Mouse (Mus musculus): Measurements from ENCODE around the gene Tpst2. TPM values are rescaled to one million over a fixed set of nuclear protein-coding genes. Genes with fewer than 3 reads are reported as not detected.

Gene Tpst2
- polyA plus RNA-seq, 1 experiment from 2014 or later, result 31.2 TPM

DNA sequence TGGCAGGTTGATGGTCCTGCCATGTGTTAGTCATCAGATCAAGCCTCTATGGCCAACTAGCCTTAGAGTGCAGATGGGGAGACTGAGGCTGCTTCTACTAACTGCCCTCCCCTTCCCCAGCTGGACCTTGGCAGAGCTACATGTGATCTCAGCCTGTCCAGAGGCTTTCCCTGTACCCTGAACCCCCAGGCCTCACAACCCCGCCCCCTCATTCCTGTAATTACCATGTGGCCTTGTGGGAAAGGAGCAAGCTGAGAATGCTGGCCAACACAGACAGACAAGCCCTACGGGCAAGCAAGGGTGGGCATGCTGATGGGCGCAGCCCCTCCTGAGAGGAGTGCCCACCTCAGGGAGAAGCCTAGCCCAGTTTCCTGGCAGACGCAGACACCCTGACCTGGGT is 18.2 kb downstream of the Tpst2 start:
- no peaks in the 10 kb centered on the region for H3K36me3 ChIP-seq (ENCODE audit: control insufficient read depth, insufficient read depth, low read length)
- no peak overlapping the region for H3K4me3 ChIP-seq (ENCODE audit: low read depth, low read length)
- peaks cover 23% of the 10 kb centered on the region; the same call in 1 of the 2 replicates for H3K4me1 ChIP-seq (ENCODE audit: control insufficient read depth, insufficient read depth, low read length)
- H3K27me3 ChIP-seq (ENCODE audit: control insufficient read depth, insufficient read depth, low read length), result no peaks in the 10 kb centered on the region
- no peak overlapping the region for H3K4me2 ChIP-seq
- no peaks in the 10 kb centered on the region for H3K9me3 ChIP-seq (replicated peaks; ENCODE audit: control insufficient read depth, low read length)
- 81% methylated on average over 4 of the region's 4 CpGs for WGBS (ENCODE audit: insufficient replicate concordance)
- ATAC-seq (replicated peaks; ENCODE audit: insufficient number of reproducible peaks, low FRiP score, low TSS enrichment), result no peak
- no peak overlapping the region for H3K9ac ChIP-seq (ENCODE audit: low read depth, low read length)
- H3K27ac ChIP-seq (ENCODE audit: low read depth, low read length), result no peak overlapping the region

DNA sequence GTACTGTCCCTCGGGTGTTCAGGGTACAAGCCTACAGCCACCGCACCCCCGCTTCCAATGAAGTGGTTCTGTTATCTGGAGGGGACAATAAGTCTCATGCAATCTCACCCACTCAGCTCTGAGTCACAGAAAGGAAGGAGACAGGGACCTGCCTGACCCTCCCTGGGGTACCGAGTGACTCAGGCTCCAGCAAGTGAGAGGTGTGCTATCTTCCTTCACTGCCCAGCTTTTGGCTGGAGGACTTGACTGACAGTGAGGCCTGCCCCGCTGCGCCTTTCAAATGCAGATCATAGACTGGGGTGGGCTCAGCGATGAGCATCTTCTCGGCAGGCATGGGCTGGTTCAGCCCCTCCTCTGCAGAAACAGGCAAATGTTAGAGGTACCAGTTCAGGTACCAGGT is 18.7 kb downstream of the Tpst2 start:
- 41% methylated on average over 8 of the region's 8 CpGs for WGBS (ENCODE audit: insufficient replicate concordance)
- no peaks in the 10 kb centered on the region for H3K27me3 ChIP-seq (ENCODE audit: control insufficient read depth, insufficient read depth, low read length)
- H3K4me3 ChIP-seq (ENCODE audit: low read depth, low read length), result no peak overlapping the region
- H3K9ac ChIP-seq (ENCODE audit: low read depth, low read length), result no peak overlapping the region
- H3K36me3 ChIP-seq (ENCODE audit: control insufficient read depth, insufficient read depth, low read length), result no peaks in the 10 kb centered on the region
- no peak for ATAC-seq (replicated peaks; ENCODE audit: insufficient number of reproducible peaks, low FRiP score, low TSS enrichment)
- peaks cover 27% of the 10 kb centered on the region; the same call in 1 of the 2 replicates for H3K4me1 ChIP-seq (ENCODE audit: control insufficient read depth, insufficient read depth, low read length)
- H3K4me2 ChIP-seq, result no peak overlapping the region
- no peak overlapping the region for H3K27ac ChIP-seq (ENCODE audit: low read depth, low read length)
- H3K9me3 ChIP-seq (replicated peaks; ENCODE audit: control insufficient read depth, low read length), result no peaks in the 10 kb centered on the region

DNA sequence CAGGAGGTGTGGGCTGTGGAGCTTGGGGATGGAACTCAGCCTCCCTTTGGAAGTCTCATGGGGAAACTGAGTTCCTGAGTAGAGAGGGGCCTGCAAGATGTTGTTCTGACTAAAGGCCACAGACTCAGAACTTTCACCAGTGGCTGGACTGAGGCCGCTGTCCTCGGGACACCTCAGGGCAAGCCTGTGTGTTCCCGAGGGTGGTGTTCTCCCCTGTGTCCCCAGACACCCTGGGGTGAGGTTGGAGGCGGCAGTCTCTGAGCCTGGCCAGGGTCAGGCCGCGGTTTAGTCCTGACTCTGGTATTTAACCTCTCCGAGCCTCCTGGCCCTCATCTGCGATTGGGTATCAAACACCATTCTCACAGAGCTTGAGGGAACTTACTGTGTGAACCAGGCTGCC is 19.1 kb downstream of the Tpst2 start:
- Histone ChIP-seq H3K4me1 (ENCODE audit: control insufficient read depth, insufficient read depth, low read length) (peaks cover 27% of the 10 kb centered on the region; the same call in 1 of the 2 replicates), H3K36me3 (ENCODE audit: control insufficient read depth, insufficient read depth, low read length) (no peaks in the 10 kb centered on the region), H3K4me2 (no peak overlapping the region), H3K9me3 (replicated peaks; ENCODE audit: control insufficient read depth, low read length) (no peaks in the 10 kb centered on the region), H3K27ac (ENCODE audit: low read depth, low read length) (no peak overlapping the region), H3K4me3 (ENCODE audit: low read depth, low read length) (no peak overlapping the region), H3K27me3 (ENCODE audit: control insufficient read depth, insufficient read depth, low read length) (no peaks in the 10 kb centered on the region), H3K9ac (ENCODE audit: low read depth, low read length) (no peak overlapping the region)
- no peak for ATAC-seq (replicated peaks; ENCODE audit: insufficient number of reproducible peaks, low FRiP score, low TSS enrichment)
- WGBS (ENCODE audit: insufficient replicate concordance), result 63% methylated on average over 8 of the region's 8 CpGs

DNA sequence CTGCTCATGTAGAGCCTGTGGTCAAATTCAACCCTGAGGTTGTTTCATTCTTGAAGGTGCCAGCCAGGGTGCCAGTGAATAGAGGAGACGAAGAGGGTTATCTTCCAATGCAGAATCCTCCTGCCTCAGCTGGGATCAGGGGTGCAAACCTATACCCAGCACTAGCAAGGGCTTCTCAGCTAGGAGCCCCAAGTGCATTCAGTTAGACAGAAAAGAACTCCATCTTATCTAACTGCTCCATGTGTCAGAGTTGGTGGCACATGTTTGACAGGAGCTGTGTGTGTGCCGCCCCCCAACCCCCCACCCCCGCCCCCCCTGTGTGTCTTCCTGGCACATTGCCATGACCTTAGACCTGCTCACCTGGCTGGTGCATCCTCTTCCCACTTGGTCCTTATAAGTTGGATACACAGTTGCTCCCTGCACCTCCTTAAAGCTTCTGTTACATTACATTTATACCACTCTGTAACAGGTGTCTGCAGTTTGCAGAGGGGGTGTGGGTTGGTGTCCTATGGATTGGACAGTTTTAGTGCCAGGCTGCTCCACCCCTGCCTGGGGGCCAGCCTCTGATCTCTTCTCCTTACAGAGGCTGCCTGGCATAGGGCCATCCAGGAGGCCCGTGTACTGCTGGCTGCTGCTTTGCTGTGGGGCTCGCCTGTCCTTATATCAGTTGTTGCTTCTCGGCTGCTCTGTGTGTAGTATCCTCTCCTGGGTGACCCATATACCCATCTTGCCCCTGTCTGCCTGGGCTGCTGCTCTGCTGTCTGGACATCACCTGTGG is 20.1 kb downstream of the Tpst2 start:
- ATAC-seq (replicated peaks; ENCODE audit: insufficient number of reproducible peaks, low FRiP score, low TSS enrichment), result no peak
- Histone ChIP-seq H3K9me3 (replicated peaks; ENCODE audit: control insufficient read depth, low read length) (no peaks in the 10 kb centered on the region), H3K36me3 (ENCODE audit: control insufficient read depth, insufficient read depth, low read length) (no peaks in the 10 kb centered on the region), H3K4me2 (no peak overlapping the region), H3K27me3 (ENCODE audit: control insufficient read depth, insufficient read depth, low read length) (no peaks in the 10 kb centered on the region), H3K9ac (ENCODE audit: low read depth, low read length) (no peak overlapping the region), H3K4me3 (ENCODE audit: low read depth, low read length) (no peak overlapping the region), H3K4me1 (ENCODE audit: control insufficient read depth, insufficient read depth, low read length) (peaks cover 27% of the 10 kb centered on the region; the same call in 1 of the 2 replicates), H3K27ac (ENCODE audit: low read depth, low read length) (no peak overlapping the region)
- 64% methylated on average over 6 of the region's 6 CpGs for WGBS (ENCODE audit: insufficient replicate concordance)

- Histone ChIP-seq H3K27me3 (ENCODE audit: control insufficient read depth, insufficient read depth, low read length) (no peaks in the 10 kb centered on the region), H3K4me3 (ENCODE audit: low read depth, low read length) (no peak overlapping the region), H3K4me1 (ENCODE audit: control insufficient read depth, insufficient read depth, low read length) (peaks cover 27% of the 10 kb centered on the region; the same call in 1 of the 2 replicates), H3K9me3 (replicated peaks; ENCODE audit: control insufficient read depth, low read length) (no peaks in the 10 kb centered on the region), H3K27ac (ENCODE audit: low read depth, low read length) (no peak overlapping the region), H3K4me2 (no peak overlapping the region), H3K36me3 (ENCODE audit: control insufficient read depth, insufficient read depth, low read length) (no peaks in the 10 kb centered on the region), H3K9ac (ENCODE audit: low read depth, low read length) (no peak overlapping the region)
- no peak for ATAC-seq (replicated peaks; ENCODE audit: insufficient number of reproducible peaks, low FRiP score, low TSS enrichment)
- WGBS (ENCODE audit: insufficient replicate concordance), result 59% methylated on average over 2 of the region's 2 CpGs
Observed at GRCm38 (mm10) chr5:112297257-112297656, 20.8 kb downstream of the Tpst2 start.

DNA sequence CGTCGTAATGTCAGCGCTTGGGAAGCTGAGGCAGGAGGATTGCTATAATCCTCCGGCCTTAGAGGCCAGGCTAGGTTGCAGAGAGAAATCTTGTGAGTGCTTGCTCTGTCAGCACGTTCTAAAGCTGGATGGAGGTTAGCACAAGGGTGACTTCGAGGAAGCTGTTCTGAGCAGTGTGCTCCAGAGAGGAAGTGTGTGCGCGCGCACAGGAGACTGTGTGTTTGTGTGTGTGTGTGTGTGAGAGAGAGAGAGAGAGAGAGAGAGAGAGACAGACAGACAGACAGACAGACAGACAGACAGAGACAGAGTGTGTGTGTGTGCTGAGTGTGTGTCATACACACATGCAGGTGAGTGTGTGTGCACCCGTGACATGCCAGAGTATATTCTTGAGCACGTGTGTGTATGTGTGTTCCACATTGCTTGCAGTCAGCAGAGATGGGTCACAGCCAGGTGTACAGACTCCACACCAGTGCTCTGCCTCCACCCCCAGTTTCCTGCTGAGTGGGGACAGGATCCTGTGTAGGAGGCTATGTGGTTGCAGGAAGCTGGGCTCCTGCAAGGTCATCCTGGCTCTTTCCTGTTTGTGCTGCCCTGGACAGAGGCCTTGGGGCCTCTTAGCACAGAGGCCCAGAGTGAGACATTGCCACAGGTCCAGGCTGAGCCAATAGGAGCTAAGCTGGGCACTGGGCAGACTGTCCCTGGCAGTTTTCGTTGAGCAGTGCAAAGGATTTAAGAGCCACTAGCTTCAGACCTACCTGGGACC is 21.9 kb downstream of the Tpst2 start:
- ATAC-seq (replicated peaks; ENCODE audit: insufficient number of reproducible peaks, low FRiP score, low TSS enrichment), result 0 out of 2 replicates have a peak, but pooled peaks have one; percentile 40
- Histone ChIP-seq H3K9me3 (replicated peaks; ENCODE audit: control insufficient read depth, low read length) (no peaks in the 10 kb centered on the region), H3K4me2 (no peak overlapping the region), H3K36me3 (ENCODE audit: control insufficient read depth, insufficient read depth, low read length) (no peaks in the 10 kb centered on the region), H3K4me3 (ENCODE audit: low read depth, low read length) (no peak overlapping the region), H3K4me1 (ENCODE audit: control insufficient read depth, insufficient read depth, low read length) (peaks cover 27% of the 10 kb centered on the region; the same call in 1 of the 2 replicates), H3K27me3 (ENCODE audit: control insufficient read depth, insufficient read depth, low read length) (no peaks in the 10 kb centered on the region), H3K27ac (ENCODE audit: low read depth, low read length) (peak overlapping the region; percentile 59), H3K9ac (ENCODE audit: low read depth, low read length) (no peak overlapping the region)
- 78% methylated on average over 12 of the region's 12 CpGs for WGBS (ENCODE audit: insufficient replicate concordance)

DNA sequence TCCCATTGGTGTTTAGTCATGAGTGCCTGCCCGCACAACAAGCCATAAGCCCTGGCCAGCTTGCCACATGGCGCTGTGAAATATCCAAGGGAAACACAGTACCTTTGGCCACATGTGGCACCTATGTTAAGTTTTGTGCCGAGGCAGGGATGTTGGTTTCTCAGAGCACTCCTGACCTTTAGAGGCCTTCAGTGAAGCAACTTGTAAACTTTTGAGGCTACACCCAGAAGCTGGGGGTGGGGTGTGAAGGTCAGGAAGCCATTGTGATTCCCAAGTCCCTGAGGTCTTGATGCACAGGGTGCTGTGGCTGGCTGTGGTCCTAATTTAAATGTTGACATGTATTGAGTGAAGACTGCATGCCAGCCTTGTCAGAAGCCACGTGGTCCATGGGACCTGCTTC is 22.9 kb downstream of the Tpst2 start:
- H3K27ac ChIP-seq (ENCODE audit: low read depth, low read length), result peak overlapping the region; percentile 59; the same call in 1 of the 2 replicates
- no peaks in the 10 kb centered on the region for H3K9me3 ChIP-seq (replicated peaks; ENCODE audit: control insufficient read depth, low read length)
- H3K4me2 ChIP-seq, result no peak overlapping the region
- no peak for ATAC-seq (replicated peaks; ENCODE audit: insufficient number of reproducible peaks, low FRiP score, low TSS enrichment)
- H3K9ac ChIP-seq (ENCODE audit: low read depth, low read length), result no peak overlapping the region
- 73% methylated on average over 4 of the region's 4 CpGs for WGBS (ENCODE audit: insufficient replicate concordance)
- no peaks in the 10 kb centered on the region for H3K36me3 ChIP-seq (ENCODE audit: control insufficient read depth, insufficient read depth, low read length)
- no peak overlapping the region for H3K4me3 ChIP-seq (ENCODE audit: low read depth, low read length)
- H3K27me3 ChIP-seq (ENCODE audit: control insufficient read depth, insufficient read depth, low read length), result no peaks in the 10 kb centered on the region
- H3K4me1 ChIP-seq (ENCODE audit: control insufficient read depth, insufficient read depth, low read length), result peaks cover 27% of the 10 kb centered on the region; the same call in 1 of the 2 replicates

DNA sequence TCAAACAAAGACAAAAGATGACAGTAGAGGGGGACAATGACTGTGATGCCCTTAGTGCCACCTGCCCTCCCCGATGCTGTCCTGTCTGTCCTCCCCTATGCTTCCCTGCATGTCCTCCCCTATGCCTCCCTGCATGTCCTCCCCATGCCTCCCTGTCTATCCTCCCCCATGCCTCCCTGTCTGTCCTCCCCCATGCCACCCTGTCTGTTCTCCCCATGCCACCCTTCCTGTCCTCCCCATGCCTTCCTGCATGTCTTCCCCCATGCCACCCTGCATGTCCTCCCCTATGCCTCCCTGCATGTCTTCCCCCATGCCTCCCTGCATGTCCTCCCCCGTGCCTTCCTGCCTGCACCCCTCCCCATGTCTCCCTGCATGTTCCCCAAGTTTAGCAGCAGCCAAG is 23.6 kb downstream of the Tpst2 start:
- no peak overlapping the region for H3K27ac ChIP-seq (ENCODE audit: low read depth, low read length)
- WGBS (ENCODE audit: insufficient replicate concordance), result 77% methylated on average over 2 of the region's 2 CpGs
- H3K27me3 ChIP-seq (ENCODE audit: control insufficient read depth, insufficient read depth, low read length), result no peaks in the 10 kb centered on the region
- H3K4me1 ChIP-seq (ENCODE audit: control insufficient read depth, insufficient read depth, low read length), result peaks cover 21% of the 10 kb centered on the region; the same call in 1 of the 2 replicates
- ATAC-seq (replicated peaks; ENCODE audit: insufficient number of reproducible peaks, low FRiP score, low TSS enrichment), result no peak
- H3K36me3 ChIP-seq (ENCODE audit: control insufficient read depth, insufficient read depth, low read length), result no peaks in the 10 kb centered on the region
- no peak overlapping the region for H3K9ac ChIP-seq (ENCODE audit: low read depth, low read length)
- H3K4me2 ChIP-seq, result no peak overlapping the region
- no peak overlapping the region for H3K4me3 ChIP-seq (ENCODE audit: low read depth, low read length)
- H3K9me3 ChIP-seq (replicated peaks; ENCODE audit: control insufficient read depth, low read length), result no peaks in the 10 kb centered on the region

All from heart, embryonic 11.5 days (tissue).